Mouse (Mus musculus): Measurements from ENCODE around the gene Cphx1. TPM values are rescaled to one million over a fixed set of nuclear protein-coding genes. Genes with fewer than 3 reads are reported as not detected.
"Not testable (repeated sequence)": the region's sequence is repeated elsewhere in the genome, so short reads cannot be mapped to it uniquely, and the experiment has no call there.

Cphx1 gene
- polyA plus RNA-seq (2015; fragmentation: Nextera tagmentation; extraction: Ambion mirVana) = not detected in 2 replicates

- H3K4me3 ChIP-seq; H3K4me1 ChIP-seq (replicated peaks); H3K27me3 ChIP-seq; H3K9me3 ChIP-seq; ATAC-seq (ENCODE audit: low read depth); H3K36me3 ChIP-seq; H3K4me2 ChIP-seq; H3K9ac ChIP-seq; H3K27ac ChIP-seq (replicated peaks): not testable (repeated sequence)
- no CpG with 5 or more reads among the region's 8 CpGs for WGBS
Measured at GRCm38 (mm10) chr14:25938004-25938403, at the start of gene Cphx1. Gene Cphx1 (plus strand): TSS chr14:25938304.

- not testable (repeated sequence) for H3K9ac ChIP-seq; H3K4me3 ChIP-seq; H3K27ac ChIP-seq (replicated peaks); H3K36me3 ChIP-seq; ATAC-seq (ENCODE audit: low read depth); H3K4me1 ChIP-seq (replicated peaks); H3K4me2 ChIP-seq; H3K9me3 ChIP-seq; H3K27me3 ChIP-seq
- WGBS = no CpG with 5 or more reads among the region's 3 CpGs
Measured at GRCm38 (mm10) chr14:25894566-25894965, 43.5 kb upstream of the Cphx1 start.

- H3K9ac ChIP-seq; H3K9me3 ChIP-seq; H3K36me3 ChIP-seq; H3K27me3 ChIP-seq; H3K4me3 ChIP-seq; ATAC-seq (ENCODE audit: low read depth); H3K4me2 ChIP-seq; H3K27ac ChIP-seq (replicated peaks); H3K4me1 ChIP-seq (replicated peaks): not testable (repeated sequence)
- WGBS = no CpG with 5 or more reads among the region's 7 CpGs
Measured at GRCm38 (mm10) chr14:25895686-25896085, 42.4 kb upstream of the Cphx1 start.

- H3K27me3 ChIP-seq; H3K9ac ChIP-seq; H3K9me3 ChIP-seq; H3K4me1 ChIP-seq (replicated peaks); H3K36me3 ChIP-seq; H3K4me2 ChIP-seq; ATAC-seq (ENCODE audit: low read depth); H3K4me3 ChIP-seq; H3K27ac ChIP-seq (replicated peaks): not testable (repeated sequence)
- WGBS = no CpG with 5 or more reads among the region's 10 CpGs
Measured at GRCm38 (mm10) chr14:25903000-25903399, 35.1 kb upstream of the Cphx1 start, which contains the start of gene Plac9a. Gene Plac9a (minus strand): TSS chr14:25903100.

GRCm38 (mm10) chr14:25905243-25905642 is 32.9 kb upstream of the Cphx1 start:
- H3K9ac ChIP-seq; H3K27me3 ChIP-seq; H3K36me3 ChIP-seq; H3K9me3 ChIP-seq; H3K4me3 ChIP-seq; H3K27ac ChIP-seq (replicated peaks); ATAC-seq (ENCODE audit: low read depth); H3K4me1 ChIP-seq (replicated peaks); H3K4me2 ChIP-seq: not testable (repeated sequence)
- 80% methylated on average over 1 of the region's 5 CpGs for WGBS

- ATAC-seq (ENCODE audit: low read depth); H3K4me1 ChIP-seq (replicated peaks); H3K4me3 ChIP-seq; H3K27me3 ChIP-seq; H3K36me3 ChIP-seq; H3K27ac ChIP-seq (replicated peaks); H3K4me2 ChIP-seq; H3K9me3 ChIP-seq; H3K9ac ChIP-seq: not testable (repeated sequence)
- no CpG with 5 or more reads among the region's 9 CpGs for WGBS
Measured at GRCm38 (mm10) chr14:25907272-25907671, 30.8 kb upstream of the Cphx1 start.

- H3K27me3 ChIP-seq; H3K36me3 ChIP-seq; ATAC-seq (ENCODE audit: low read depth); H3K4me3 ChIP-seq; H3K9ac ChIP-seq; H3K4me1 ChIP-seq (replicated peaks); H3K4me2 ChIP-seq; H3K27ac ChIP-seq (replicated peaks); H3K9me3 ChIP-seq: not testable (repeated sequence)
- no CpG with 5 or more reads among the region's 8 CpGs for WGBS
Measured at GRCm38 (mm10) chr14:25908976-25909375, 29.1 kb upstream of the Cphx1 start.

GRCm38 (mm10) chr14:25918427-25919170 is 19.5 kb upstream of the Cphx1 start:
- not testable (repeated sequence) for H3K4me3 ChIP-seq; H3K9ac ChIP-seq; H3K36me3 ChIP-seq; H3K27ac ChIP-seq (replicated peaks); H3K9me3 ChIP-seq; H3K4me1 ChIP-seq (replicated peaks); H3K27me3 ChIP-seq; H3K4me2 ChIP-seq; ATAC-seq (ENCODE audit: low read depth)
- no CpG with 5 or more reads among the region's 5 CpGs for WGBS

- H3K27ac ChIP-seq (replicated peaks); H3K4me2 ChIP-seq; H3K9me3 ChIP-seq; H3K36me3 ChIP-seq; H3K9ac ChIP-seq; H3K4me1 ChIP-seq (replicated peaks); H3K4me3 ChIP-seq; H3K27me3 ChIP-seq: not testable (repeated sequence)
- peak; percentile 92 for ATAC-seq (ENCODE audit: low read depth)
- WGBS = no CpG with 5 or more reads among the region's 44 CpGs
Measured at GRCm38 (mm10) chr14:25926814-25927561, 11.1 kb upstream of the Cphx1 start.

- H3K36me3 ChIP-seq; H3K27ac ChIP-seq (replicated peaks); H3K4me3 ChIP-seq; H3K9me3 ChIP-seq; H3K4me1 ChIP-seq (replicated peaks); H3K27me3 ChIP-seq; H3K4me2 ChIP-seq; H3K9ac ChIP-seq: not testable (repeated sequence)
- peak; percentile 78; the same call in 1 of the 2 replicates for ATAC-seq (ENCODE audit: low read depth)
- no CpG with 5 or more reads among the region's 10 CpGs for WGBS
Measured at GRCm38 (mm10) chr14:25927562-25927881, 10.6 kb upstream of the Cphx1 start, which contains the start of gene Tmem254a. Gene Tmem254a (minus strand): TSS chr14:25927672.

GRCm38 (mm10) chr14:25936867-25937630 is 1.1 kb upstream of the Cphx1 start:
- H3K27me3 ChIP-seq; H3K9me3 ChIP-seq; H3K36me3 ChIP-seq; H3K4me3 ChIP-seq; H3K4me1 ChIP-seq (replicated peaks); H3K27ac ChIP-seq (replicated peaks); ATAC-seq (ENCODE audit: low read depth); H3K9ac ChIP-seq; H3K4me2 ChIP-seq: not testable (repeated sequence)
- WGBS = no CpG with 5 or more reads among the region's 5 CpGs

GRCm38 (mm10) chr14:25957861-25958260 is 19.8 kb downstream of the Cphx1 start:
- H3K4me3 ChIP-seq; H3K9me3 ChIP-seq; H3K4me1 ChIP-seq (replicated peaks); H3K27ac ChIP-seq (replicated peaks); H3K27me3 ChIP-seq; H3K9ac ChIP-seq; ATAC-seq (ENCODE audit: low read depth); H3K36me3 ChIP-seq; H3K4me2 ChIP-seq: not testable (repeated sequence)
- no CpG with 5 or more reads among the region's 3 CpGs for WGBS

Data from neural tube, embryonic 13.5 days (tissue).